Mouse (Mus musculus): Measurements from ENCODE around the gene Cracr2a.

Gene Cracr2a

GRCm38 (mm10) chr6:127692298-127692697 lies 131.2 kb downstream of the Cracr2a start:
- DNase-seq (ENCODE audit: low spot score in 2 of 2), result no peak

GRCm38 (mm10) chr6:127693681-127694080 lies 132.5 kb downstream of the Cracr2a start:
- DNase-seq (ENCODE audit: low spot score in 2 of 2), result no peak

- no peak for DNase-seq (ENCODE audit: low spot score in 2 of 2)
These were observed 140.1 kb downstream of the Cracr2a start for GRCm38 (mm10) chr6:127701036-127701783.

DNA sequence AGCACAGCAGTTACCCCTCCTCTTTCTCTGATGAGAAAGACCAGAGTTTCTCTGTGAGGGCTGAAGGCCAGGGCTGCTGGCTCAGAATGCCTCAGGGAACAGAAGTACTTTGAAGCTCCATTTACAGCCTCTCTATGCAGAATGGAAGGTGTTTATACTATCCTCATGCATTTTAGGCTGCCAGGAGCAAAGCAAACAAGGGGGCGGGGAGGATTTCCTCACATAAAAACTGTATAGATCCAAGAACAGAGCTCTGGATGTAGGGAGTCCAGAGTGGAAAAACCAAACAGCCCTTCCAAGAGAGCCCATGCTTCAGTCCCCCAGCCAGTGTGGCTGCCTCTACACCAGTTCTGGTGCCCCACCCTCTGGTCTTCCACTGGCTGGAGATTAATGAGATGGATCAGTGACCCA lies 147.1 kb downstream of the Cracr2a start:
- DNase-seq (ENCODE audit: low spot score in 2 of 2), result no peak

GRCm38 (mm10) chr6:127714906-127715305 lies 153.8 kb downstream of the Cracr2a start:
- DNase-seq (ENCODE audit: low spot score in 2 of 2), result no peak

- DNase-seq (ENCODE audit: low spot score in 2 of 2), result no peak
These were observed 154.3 kb downstream of the Cracr2a start for GRCm38 (mm10) chr6:127715428-127715827.

GRCm38 (mm10) chr6:127717239-127718137 lies 156.3 kb downstream of the Cracr2a start:
- no peak for DNase-seq (ENCODE audit: low spot score in 2 of 2)

- no peak for DNase-seq (ENCODE audit: low spot score in 2 of 2)
These were observed 158.7 kb downstream of the Cracr2a start for GRCm38 (mm10) chr6:127719875-127720274.

GRCm38 (mm10) chr6:127723126-127723525 lies 162.0 kb downstream of the Cracr2a start:
- no peak for DNase-seq (ENCODE audit: low spot score in 2 of 2)
